Mouse (Mus musculus) midbrain, embryonic 11.5 days (tissue): ENCODE results near the gene Dnase1. TPM values are rescaled to one million over a fixed set of nuclear protein-coding genes. Genes with fewer than 3 reads are reported as not detected.

Experiments
- microRNA-seq: library from miRNA; unstranded; fragments of <30 nt; microRNA quantifications from one replicate; pipeline ENCODE4, GENCODE M21; 2017
- polyA plus RNA-seq: library from polyadenylated mRNA; unstranded; fragments of >200 nt; fragmentation: Nextera tagmentation; extraction: Ambion mirVana; gene quantifications from 2 replicates; pipeline ENCODE4 v1.2.1, GENCODE M21; 2014

The Dnase1 gene
- polyA plus RNA-seq, 1 experiment from 2014 or later = 4.6 TPM

Small RNA genes lying within 50 kb of the gene (microRNA-seq; reads per million reads assigned to microRNA genes)
- gene Gm23413 = not detected

Other genes with a start within 250 kb of the Dnase1 start
- gene Olfr15, start 206.1 kb upstream of the Dnase1 start, polyA plus RNA-seq = not detected in 2 replicates
- gene Zfp174, start 189.7 kb upstream of the Dnase1 start, polyA plus RNA-seq = 1.3 and 1.6 TPM in 2 replicates
- gene Naa60, start 164.6 kb upstream of the Dnase1 start, polyA plus RNA-seq = 62.6 and 64.0 TPM in 2 replicates
- gene Zfp597, start 152.4 kb upstream of the Dnase1 start, polyA plus RNA-seq = 9.3 and 9.5 TPM in 2 replicates
- gene Gm20695, start 152.3 kb upstream of the Dnase1 start, polyA plus RNA-seq = 2.1 and 4.4 TPM in 2 replicates
- gene 1700037C18Rik, start 128.3 kb upstream of the Dnase1 start, polyA plus RNA-seq = 4.4 and 4.8 TPM in 2 replicates
- 24.8 and 25.3 TPM in 2 replicates for gene Cluap1, start 128.1 kb upstream of the Dnase1 start, polyA plus RNA-seq
- gene Nlrc3, start 60.3 kb upstream of the Dnase1 start, polyA plus RNA-seq = 0.72 and 0.97 TPM in 2 replicates
- 25.1 TPM in 2 replicates for gene Slx4, start 33.2 kb upstream of the Dnase1 start, polyA plus RNA-seq
- gene Trap1, start 40.9 kb downstream of the Dnase1 start, polyA plus RNA-seq = 74.5 and 77.0 TPM in 2 replicates
- gene Crebbp, start 177.1 kb downstream of the Dnase1 start, polyA plus RNA-seq = 30.8 and 32.7 TPM in 2 replicates